Mouse (Mus musculus): ENCODE measurements around the gene Tent4a. TPM values are rescaled to one million over a fixed set of nuclear protein-coding genes. Genes with fewer than 3 reads are reported as not detected.
A peak's percentile ranks its signal among the peaks of the same experiment; 100 is the strongest.

Gene Tent4a
- polyA plus RNA-seq, 1 experiment = 9.4 TPM

DNA sequence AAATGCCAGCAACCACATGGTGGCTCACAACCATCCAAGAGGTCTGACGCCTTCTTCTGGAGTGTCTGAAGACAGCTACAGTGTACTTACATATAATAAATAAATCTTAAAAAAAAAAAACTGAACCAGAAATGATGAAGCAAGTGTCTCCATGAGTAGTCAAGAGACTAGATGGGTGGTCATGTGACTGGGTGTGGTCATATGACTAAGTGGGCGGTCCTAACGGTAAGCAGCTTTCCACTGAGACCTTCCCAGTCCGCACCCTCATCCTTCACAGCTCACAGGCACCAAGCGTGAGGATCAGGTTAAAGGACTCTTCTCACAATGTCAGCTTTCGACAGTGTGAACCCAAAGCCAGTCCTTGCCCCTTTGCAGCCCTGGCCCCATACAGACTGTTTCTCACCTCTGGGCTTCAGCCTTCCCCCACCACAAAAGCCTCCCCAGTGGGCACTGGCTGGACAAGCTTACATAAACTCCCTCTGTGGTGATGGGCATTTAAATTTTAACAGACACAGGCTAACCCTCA lies 21.6 kb upstream of the Tent4a start:
- H3K4me1 ChIP-seq (ENCODE audit: control insufficient read depth, insufficient read depth, insufficient read length, low read length) = peaks cover 5% of the 10 kb centered on the region
- no peaks in the 10 kb centered on the region for H3K27me3 ChIP-seq (ENCODE audit: control insufficient read depth, insufficient read depth, low read length)
- TF ChIP-seq CTCF (IDR thresholded peaks at IDR 0.05; ENCODE audit: extremely low read depth, insufficient read length, insufficient replicate concordance, low read depth, low read length) (no peak), POLR2A (IDR thresholded peaks at IDR 0.05; ENCODE audit: low read depth, low read length) (no peak)
- H3K36me3 ChIP-seq (ENCODE audit: control insufficient read depth, insufficient read depth, low read length) = no peaks in the 10 kb centered on the region
- no peak overlapping the region for H3K4me3 ChIP-seq (ENCODE audit: low read depth, low read length)
- WGBS = 86% methylated on average over 6 of the region's 6 CpGs
- no peak overlapping the region for H3K27ac ChIP-seq (ENCODE audit: insufficient read depth, low read depth, low read length)

DNA sequence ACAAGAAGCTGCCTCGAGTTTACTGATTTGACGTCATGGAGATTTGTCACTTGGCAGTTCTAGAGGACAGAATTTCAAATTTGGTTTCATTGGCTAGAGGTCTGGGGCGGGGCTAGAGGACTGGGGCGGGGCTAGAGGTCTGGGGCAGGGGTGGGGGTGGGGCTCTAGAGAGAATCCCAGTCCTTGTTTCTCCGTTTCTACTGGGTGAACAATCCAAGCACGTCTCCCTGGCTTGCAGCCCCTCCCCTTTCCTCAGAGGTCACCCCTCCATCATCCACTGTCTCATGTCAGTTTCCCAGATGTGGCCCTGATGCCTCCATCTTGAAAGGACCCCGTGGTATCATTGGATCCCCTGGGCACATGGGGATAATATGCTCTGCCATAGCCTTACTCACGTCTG lies 20.6 kb upstream of the Tent4a start:
- Histone ChIP-seq H3K27ac (ENCODE audit: insufficient read depth, low read depth, low read length) (no peak overlapping the region), H3K27me3 (ENCODE audit: control insufficient read depth, insufficient read depth, low read length) (no peaks in the 10 kb centered on the region), H3K4me1 (ENCODE audit: control insufficient read depth, insufficient read depth, insufficient read length, low read length) (peaks cover 5% of the 10 kb centered on the region), H3K36me3 (ENCODE audit: control insufficient read depth, insufficient read depth, low read length) (no peaks in the 10 kb centered on the region), H3K4me3 (ENCODE audit: low read depth, low read length) (no peak overlapping the region)
- no peak for TF ChIP-seq POLR2A (IDR thresholded peaks at IDR 0.05; ENCODE audit: low read depth, low read length)
- TF ChIP-seq CTCF (IDR thresholded peaks at IDR 0.05; ENCODE audit: extremely low read depth, insufficient read length, insufficient replicate concordance, low read depth, low read length) = no peak
- WGBS = 38% methylated on average over 8 of the region's 8 CpGs

DNA sequence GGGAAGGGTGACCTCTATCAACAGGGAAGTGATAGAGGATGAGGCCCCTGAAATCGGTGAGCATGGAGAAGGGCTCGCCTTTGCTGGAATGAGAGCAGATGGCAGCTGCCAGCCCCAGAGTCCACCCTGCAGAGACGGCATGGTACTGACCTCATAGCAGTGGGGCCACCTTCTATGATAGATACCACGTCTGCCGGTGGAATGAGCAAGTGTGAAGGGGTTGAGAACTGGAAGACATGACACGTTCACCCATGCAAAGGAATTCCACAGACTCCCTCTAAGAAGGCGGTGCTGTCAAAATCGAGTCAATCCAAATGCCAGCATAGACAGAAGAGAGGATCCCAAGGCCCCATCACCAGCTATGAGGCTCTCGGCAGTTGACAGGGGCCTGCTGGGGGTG lies 19.8 kb upstream of the Tent4a start:
- H3K4me1 ChIP-seq (ENCODE audit: control insufficient read depth, insufficient read depth, insufficient read length, low read length) = peaks cover 2% of the 10 kb centered on the region; the same call in 1 of the 2 replicates
- H3K36me3 ChIP-seq (ENCODE audit: control insufficient read depth, insufficient read depth, low read length) = no peaks in the 10 kb centered on the region
- no peak for TF ChIP-seq POLR2A (IDR thresholded peaks at IDR 0.05; ENCODE audit: low read depth, low read length)
- H3K4me3 ChIP-seq (ENCODE audit: low read depth, low read length) = no peak overlapping the region
- no peak overlapping the region for H3K27ac ChIP-seq (ENCODE audit: insufficient read depth, low read depth, low read length)
- no peaks in the 10 kb centered on the region for H3K27me3 ChIP-seq (ENCODE audit: control insufficient read depth, insufficient read depth, low read length)
- whole genome bisulfite sequencing = 75% methylated on average over 9 of the region's 9 CpGs

DNA sequence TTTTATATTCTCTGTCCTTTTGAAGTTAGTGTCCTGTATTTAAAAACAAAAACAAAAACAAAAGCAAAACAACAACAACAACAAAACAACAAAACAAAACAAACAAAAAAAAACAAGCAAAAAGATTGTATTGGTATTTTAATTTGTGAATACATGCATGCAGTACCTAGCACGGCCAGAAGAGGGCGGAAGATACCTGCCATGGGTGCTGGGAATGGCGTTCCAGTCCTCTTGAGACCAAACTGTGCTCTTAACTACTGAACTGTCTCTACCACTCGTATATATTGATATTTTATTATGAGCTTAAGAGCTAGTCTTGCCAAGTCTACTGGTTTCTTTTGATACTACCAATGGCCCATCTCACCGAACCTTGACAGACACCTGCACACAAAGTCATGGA lies 18.6 kb upstream of the Tent4a start:
- WGBS = 18% methylated on average over 5 of the region's 5 CpGs
- TF ChIP-seq POLR2A (IDR thresholded peaks at IDR 0.05; ENCODE audit: low read depth, low read length) (no peak), CTCF (IDR thresholded peaks at IDR 0.05; ENCODE audit: extremely low read depth, insufficient read length, insufficient replicate concordance, low read depth, low read length) (peak; percentile 97; the same call in 1 of the 2 replicates)
- Histone ChIP-seq H3K36me3 (ENCODE audit: control insufficient read depth, insufficient read depth, low read length) (no peaks in the 10 kb centered on the region), H3K4me3 (ENCODE audit: low read depth, low read length) (no peak overlapping the region), H3K27me3 (ENCODE audit: control insufficient read depth, insufficient read depth, low read length) (no peaks in the 10 kb centered on the region), H3K27ac (ENCODE audit: insufficient read depth, low read depth, low read length) (no peak overlapping the region), H3K4me1 (ENCODE audit: control insufficient read depth, insufficient read depth, insufficient read length, low read length) (no peaks in the 10 kb centered on the region; the same call in 1 of the 2 replicates)

DNA sequence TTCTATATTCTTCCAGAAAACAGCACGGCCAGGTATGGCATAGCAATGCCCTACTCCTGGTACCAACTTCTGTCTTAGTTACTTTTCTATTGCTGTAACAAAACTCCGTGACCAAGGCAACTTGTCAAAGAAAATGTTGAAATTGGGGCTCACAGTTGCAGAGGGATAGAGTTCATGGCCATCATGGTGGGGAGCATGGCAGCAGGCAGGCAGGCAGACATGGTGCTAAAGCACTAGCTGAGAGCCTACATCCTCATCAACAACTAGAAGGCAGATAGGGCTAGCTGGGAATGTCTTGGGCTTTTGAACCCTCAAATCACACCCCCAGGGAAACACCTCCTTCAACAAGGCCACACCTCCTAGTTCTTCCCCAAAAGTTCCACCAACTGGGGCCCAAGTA lies 16.4 kb upstream of the Tent4a start:
- H3K4me1 ChIP-seq (ENCODE audit: control insufficient read depth, insufficient read depth, insufficient read length, low read length) = no peaks in the 10 kb centered on the region
- H3K27ac ChIP-seq (ENCODE audit: insufficient read depth, low read depth, low read length) = no peak overlapping the region
- H3K27me3 ChIP-seq (ENCODE audit: control insufficient read depth, insufficient read depth, low read length) = no peaks in the 10 kb centered on the region
- WGBS = 87% methylated on average over 2 of the region's 2 CpGs
- no peak overlapping the region for H3K4me3 ChIP-seq (ENCODE audit: low read depth, low read length)
- no peak for TF ChIP-seq CTCF (IDR thresholded peaks at IDR 0.05; ENCODE audit: extremely low read depth, insufficient read length, insufficient replicate concordance, low read depth, low read length)
- TF ChIP-seq POLR2A (IDR thresholded peaks at IDR 0.05; ENCODE audit: low read depth, low read length) = no peak
- no peaks in the 10 kb centered on the region for H3K36me3 ChIP-seq (ENCODE audit: control insufficient read depth, insufficient read depth, low read length)

DNA sequence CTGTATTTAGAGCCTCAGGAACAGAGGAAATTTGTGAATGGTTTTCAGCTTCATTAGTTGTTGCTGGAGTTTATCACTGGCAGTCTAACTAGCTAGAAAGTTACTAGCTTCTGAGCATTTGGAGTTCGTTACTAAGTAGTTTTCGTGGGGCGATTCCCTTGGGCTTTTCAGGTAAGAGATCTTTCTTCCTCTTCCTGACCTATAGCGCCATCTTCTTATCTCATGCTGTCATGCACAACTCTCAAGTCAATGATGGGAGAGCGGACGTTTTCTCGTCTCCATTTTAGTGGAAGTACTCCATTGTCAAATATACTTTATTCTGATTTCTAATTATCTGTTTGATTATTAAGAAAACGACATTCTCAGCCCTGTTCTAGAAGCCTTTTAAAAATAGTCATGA lies 15.6 kb upstream of the Tent4a start:
- no peak overlapping the region for H3K4me3 ChIP-seq (ENCODE audit: low read depth, low read length)
- H3K36me3 ChIP-seq (ENCODE audit: control insufficient read depth, insufficient read depth, low read length) = no peaks in the 10 kb centered on the region
- WGBS = 27% methylated on average over 8 of the region's 8 CpGs
- TF ChIP-seq POLR2A (IDR thresholded peaks at IDR 0.05; ENCODE audit: low read depth, low read length) (no peak), CTCF (IDR thresholded peaks at IDR 0.05; ENCODE audit: extremely low read depth, insufficient read length, insufficient replicate concordance, low read depth, low read length) (no peak)
- no peaks in the 10 kb centered on the region for H3K27me3 ChIP-seq (ENCODE audit: control insufficient read depth, insufficient read depth, low read length)
- no peaks in the 10 kb centered on the region for H3K4me1 ChIP-seq (ENCODE audit: control insufficient read depth, insufficient read depth, insufficient read length, low read length)
- no peak overlapping the region for H3K27ac ChIP-seq (ENCODE audit: insufficient read depth, low read depth, low read length)

DNA sequence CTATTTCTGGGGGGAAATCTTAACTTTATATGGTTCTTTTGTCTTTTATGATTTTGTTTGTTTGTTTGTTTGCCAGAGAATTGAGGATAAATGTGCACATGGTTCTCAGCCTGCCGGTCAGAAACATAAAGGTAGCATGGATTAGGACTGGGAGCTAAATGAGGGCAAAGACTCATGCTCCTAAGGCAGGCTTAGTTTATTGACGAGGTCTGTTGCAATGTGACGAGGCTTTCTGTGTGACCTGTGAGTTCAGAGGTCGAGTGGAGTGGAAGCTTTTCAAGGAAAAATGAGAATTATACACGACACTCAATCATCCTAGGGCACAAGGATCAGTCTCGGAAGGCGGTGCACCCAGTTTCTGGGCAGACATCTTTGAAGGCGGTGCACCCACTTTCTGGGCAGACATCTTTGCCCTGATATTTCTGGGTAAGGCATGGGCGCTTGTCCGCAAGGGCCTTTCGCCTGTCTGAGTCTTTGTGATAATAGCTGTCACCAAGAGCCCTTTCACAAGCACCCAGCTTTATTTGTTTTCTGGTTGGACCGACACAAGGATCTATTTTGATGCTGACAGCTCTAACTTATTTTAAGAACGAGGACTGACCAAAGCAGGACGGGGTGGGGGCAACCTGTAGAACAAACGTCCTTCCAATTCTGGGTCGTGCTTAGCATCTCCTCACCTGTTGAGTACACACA lies 13.2 kb upstream of the Tent4a start:
- H3K27ac ChIP-seq (ENCODE audit: insufficient read depth, low read depth, low read length) = no peak overlapping the region
- no peaks in the 10 kb centered on the region for H3K27me3 ChIP-seq (ENCODE audit: control insufficient read depth, insufficient read depth, low read length)
- WGBS = 59% methylated on average over 16 of the region's 16 CpGs
- H3K4me3 ChIP-seq (ENCODE audit: low read depth, low read length) = no peak overlapping the region
- no peaks in the 10 kb centered on the region for H3K36me3 ChIP-seq (ENCODE audit: control insufficient read depth, insufficient read depth, low read length)
- H3K4me1 ChIP-seq (ENCODE audit: control insufficient read depth, insufficient read depth, insufficient read length, low read length) = no peaks in the 10 kb centered on the region
- TF ChIP-seq POLR2A (IDR thresholded peaks at IDR 0.05; ENCODE audit: low read depth, low read length) = no peak
- no peak for TF ChIP-seq CTCF (IDR thresholded peaks at IDR 0.05; ENCODE audit: extremely low read depth, insufficient read length, insufficient replicate concordance, low read depth, low read length)
